Mouse (Mus musculus) R1 (cell line): ENCODE measurements around the gene Calcb.

Experiments used
- DNase-seq: peaks from one replicate; pipeline ENCODE4 v3.0.0-alpha.2; 2018; ENCODE audit warnings: low read depth, low spot score

The Calcb gene

DNA sequence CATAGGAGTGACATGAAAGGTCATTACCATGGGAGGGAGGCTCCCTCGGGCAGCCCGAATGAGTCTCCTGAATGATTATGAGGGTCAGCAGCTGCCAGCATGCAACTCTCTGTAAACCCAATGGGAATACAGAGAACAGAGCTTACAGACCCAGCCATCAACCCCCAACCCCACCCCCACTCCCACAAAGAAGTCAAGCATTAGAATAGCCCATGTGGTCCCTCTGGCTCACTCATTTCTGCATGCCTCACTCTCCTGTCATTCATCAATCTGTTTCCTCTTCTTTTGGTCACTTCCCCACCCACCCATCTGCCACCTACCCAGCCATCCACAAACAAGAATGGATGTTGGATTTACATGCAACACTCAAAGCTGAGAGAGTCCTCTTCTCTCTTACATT, 35.0 kb downstream of the Calcb start:
- no peak for DNase-seq

DNA sequence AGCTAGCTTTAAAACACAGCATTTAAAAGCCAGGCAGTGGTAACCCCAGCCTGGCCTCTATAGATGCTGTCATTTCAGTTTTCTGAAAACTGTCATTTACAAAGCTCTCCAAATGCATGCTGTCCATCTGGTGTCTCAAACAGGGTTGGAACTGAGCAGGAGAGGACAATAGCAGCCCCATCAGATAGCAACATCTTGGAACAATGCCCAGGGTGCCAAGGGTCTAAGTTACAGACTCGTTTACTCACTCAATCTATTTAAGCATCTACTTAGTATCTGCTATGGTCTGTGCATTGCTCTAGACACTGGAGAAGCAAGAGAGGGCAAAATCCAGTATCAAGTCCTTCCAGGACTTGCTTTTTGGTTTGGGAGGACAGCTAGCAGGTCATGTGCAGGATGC, 35.8 kb downstream of the Calcb start:
- DNase-seq = no peak

DNA sequence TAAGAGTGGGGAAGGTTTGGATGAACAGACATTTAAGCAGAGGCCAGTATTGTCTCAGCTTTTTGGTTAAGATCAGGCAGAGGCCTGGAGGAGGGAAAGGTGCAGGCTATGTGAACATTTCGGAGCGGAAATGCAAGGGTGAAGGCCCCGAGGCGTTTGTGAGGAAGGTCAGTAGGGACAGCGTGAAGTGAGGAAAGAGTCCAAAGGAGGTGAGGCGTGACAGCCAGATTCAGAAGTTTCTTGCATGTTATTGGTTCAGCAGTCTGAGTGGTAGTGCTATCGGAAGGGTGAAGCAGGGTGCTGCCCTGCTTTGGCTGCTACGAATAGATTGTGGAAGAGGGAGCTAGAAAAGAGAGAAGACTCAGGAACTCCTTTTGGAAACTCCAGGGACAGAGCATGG, 36.2 kb downstream of the Calcb start:
- no peak for DNase-seq

DNA sequence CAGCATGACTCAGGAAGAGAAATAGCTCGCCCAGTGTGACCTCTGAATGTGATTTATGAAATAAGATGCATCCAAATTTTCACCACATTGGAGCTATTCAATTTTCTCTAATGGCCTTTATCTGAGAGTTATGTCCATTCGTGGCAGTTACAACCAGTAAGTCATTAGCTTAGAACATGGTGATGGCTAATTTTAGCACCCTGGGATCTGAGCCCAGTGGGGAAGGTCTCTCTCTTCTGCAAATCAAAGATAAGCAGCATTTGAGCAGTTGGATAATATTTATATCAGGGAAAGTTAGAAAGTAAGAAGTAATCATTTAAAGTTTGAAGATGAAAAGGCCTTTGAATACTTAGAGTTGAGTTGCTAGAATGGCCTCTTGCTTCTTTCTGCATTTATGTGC, 44.2 kb downstream of the Calcb start:
- no peak for DNase-seq

DNA sequence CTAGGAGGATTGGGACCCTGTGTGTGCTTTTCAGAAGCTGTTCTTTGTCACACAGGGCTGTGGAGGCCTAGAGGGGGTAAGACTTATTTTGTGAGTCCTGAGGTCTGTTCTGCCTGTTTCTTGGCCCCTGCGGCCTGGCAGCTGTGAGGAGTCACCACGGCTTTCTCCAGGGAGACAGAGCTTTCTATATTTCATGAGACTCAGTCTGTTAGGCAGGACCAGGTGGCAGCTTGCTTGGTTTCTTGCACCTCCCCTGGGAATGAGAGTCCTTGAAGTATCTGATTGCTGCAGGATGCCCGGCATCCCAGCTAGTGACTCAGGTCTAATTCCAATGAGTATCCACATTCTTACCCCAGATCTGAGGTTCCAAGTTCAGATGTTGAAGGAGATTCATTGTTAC, 46.8 kb downstream of the Calcb start:
- no peak for DNase-seq

DNA sequence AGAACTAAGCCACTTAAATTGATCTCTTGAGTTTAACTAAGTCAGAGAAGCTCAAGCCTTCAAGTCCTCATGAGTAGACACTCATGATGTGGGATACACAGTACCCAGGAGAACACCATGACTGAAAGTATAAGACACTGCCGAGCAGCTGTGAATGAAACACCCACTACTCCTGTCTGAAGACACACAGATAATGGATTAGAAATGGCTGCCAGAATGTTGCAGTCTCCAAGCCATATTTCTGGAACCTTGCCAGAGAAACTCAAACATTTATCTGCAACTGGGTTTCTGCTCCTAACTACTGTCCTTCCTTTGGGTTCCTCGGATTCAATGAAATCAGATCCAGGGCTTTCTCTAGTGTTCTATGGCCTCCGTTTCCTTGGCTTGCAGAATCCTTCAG, 48.1 kb downstream of the Calcb start:
- no peak for DNase-seq

DNA sequence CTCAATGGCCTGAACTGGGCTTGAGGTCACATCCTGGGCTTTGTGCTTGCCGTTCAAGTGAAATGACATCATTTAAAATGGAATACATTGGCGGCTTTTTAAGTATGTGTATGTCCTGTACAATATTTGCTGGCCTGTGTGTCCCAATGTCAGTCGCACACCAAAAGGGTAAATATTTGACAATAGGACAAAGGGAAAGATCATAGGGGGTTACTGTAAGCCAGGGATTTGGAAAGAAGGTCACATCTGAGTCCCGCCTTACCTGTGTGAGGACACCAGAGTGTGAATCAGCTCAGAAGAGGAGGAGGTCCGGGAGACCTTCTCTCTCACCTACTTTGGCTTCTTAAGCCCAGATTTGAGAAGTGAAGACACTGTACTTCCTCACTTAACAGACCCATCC, 50.1 kb downstream of the Calcb start:
- no peak for DNase-seq

DNA sequence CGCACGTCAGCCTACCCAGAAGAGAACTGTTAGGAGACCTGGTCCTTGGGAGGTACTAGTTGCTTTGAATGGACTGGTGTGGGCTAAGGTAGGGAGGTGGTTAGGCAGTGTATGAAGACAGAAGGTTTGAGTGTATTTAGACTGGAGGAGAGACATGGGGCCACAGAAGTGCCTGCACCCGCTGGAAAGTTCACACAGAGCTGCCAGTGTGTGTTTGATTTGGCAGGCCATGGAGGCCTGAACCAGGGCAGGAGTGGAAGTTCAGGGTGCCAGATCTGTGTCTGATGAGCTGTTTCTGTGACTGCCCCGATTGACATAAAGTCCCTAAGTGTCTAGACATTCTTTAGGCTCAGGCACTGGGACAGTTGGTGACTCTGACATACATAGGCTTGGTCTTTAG, 50.6 kb downstream of the Calcb start:
- DNase-seq = no peak

DNA sequence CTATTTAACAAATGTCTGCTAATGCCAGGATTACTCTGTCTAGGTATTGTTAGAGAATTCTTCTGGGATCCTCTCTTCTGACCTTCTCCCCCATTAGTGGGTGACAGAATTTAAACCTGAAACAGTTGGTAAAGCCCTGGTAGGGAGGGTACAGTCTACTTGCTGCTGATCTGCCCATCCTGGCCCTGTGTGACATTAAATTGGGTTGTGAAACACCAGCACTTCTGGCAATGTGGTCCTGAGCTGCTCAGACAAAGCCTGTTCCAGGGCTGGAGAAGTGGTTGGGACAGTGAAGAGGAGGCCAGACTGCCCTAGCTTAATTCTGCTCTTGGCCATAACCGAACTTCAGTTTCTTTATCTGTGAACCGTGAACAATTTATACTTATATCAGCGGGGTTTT, 52.1 kb downstream of the Calcb start:
- DNase-seq = no peak

DNA sequence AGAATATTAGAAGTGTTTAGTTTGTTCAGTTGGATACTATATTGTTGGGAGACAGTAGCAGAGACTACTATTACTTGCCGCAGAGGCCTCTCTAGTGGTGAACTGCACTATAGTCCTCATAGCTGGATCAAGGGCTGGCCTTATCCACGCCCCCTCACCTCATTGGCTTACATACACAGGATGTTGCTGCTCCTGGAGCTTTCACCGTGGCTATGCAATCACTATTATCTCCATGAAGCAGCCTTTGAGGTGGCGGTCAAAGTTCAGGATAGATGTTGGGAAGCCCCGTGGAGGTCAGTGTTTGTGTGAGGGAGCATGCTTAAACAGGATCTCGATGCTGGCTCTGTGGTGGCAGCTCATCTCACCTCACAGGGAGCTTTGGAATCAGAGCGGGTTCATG, 53.4 kb downstream of the Calcb start:
- peak; percentile 23 for DNase-seq
